Mouse (Mus musculus) liver, adult (tissue): ENCODE measurements around the gene Gimap3.
A peak's percentile ranks its signal among the peaks of the same experiment; 100 is the strongest.

ENCODE experiments used
- GATA4 ChIP-seq: IDR thresholded peaks from 2 replicates; pipeline ENCODE4 v1.6.1; 2014; ENCODE audit warnings: mild to moderate bottlenecking, low read length; ENCODE audit not compliant: insufficient replicate concordance

Gimap3 gene

GRCm38 (mm10) chr6:48770696-48771095, at the start of gene Gimap3:
Gimap3 (minus strand) TSS chr6:48770851.
- TF ChIP-seq GATA4 = no peak

- TF ChIP-seq GATA4 = no peak
These were observed 47.2 kb upstream of the Gimap3 start for GRCm38 (mm10) chr6:48817815-48818214.

- no peak for TF ChIP-seq GATA4
These were observed 44.4 kb upstream of the Gimap3 start for GRCm38 (mm10) chr6:48815013-48815412.

GRCm38 (mm10) chr6:48809494-48810219, 39.0 kb upstream of the Gimap3 start:
- TF ChIP-seq GATA4 = no peak

- no peak for TF ChIP-seq GATA4
These were observed 36.1 kb upstream of the Gimap3 start for GRCm38 (mm10) chr6:48806746-48807145.

- no peak for TF ChIP-seq GATA4
These were observed 33.7 kb upstream of the Gimap3 start for GRCm38 (mm10) chr6:48804346-48804745.

GRCm38 (mm10) chr6:48803406-48804051, 32.9 kb upstream of the Gimap3 start:
- TF ChIP-seq GATA4 = no peak

GRCm38 (mm10) chr6:48801897-48802296, 31.2 kb upstream of the Gimap3 start:
- no peak for TF ChIP-seq GATA4

GRCm38 (mm10) chr6:48787867-48788266, 17.2 kb upstream of the Gimap3 start:
- TF ChIP-seq GATA4 = no peak

GRCm38 (mm10) chr6:48785601-48786000, 14.9 kb upstream of the Gimap3 start:
- peak; percentile 53; the same call in 1 of the 2 replicates for TF ChIP-seq GATA4

- TF ChIP-seq GATA4 = peak; percentile 68; the same call in 1 of the 2 replicates
These were observed 14.5 kb upstream of the Gimap3 start for GRCm38 (mm10) chr6:48785189-48785588.

GRCm38 (mm10) chr6:48784406-48784805, 13.8 kb upstream of the Gimap3 start:
- TF ChIP-seq GATA4 = no peak

GRCm38 (mm10) chr6:48772030-48772429, 1.4 kb upstream of the Gimap3 start:
- no peak for TF ChIP-seq GATA4

GRCm38 (mm10) chr6:48768933-48769332, 1.7 kb downstream of the Gimap3 start:
- TF ChIP-seq GATA4 = no peak

GRCm38 (mm10) chr6:48768178-48768869, 2.3 kb downstream of the Gimap3 start:
- TF ChIP-seq GATA4 = no peak

GRCm38 (mm10) chr6:48764496-48764895, 6.2 kb downstream of the Gimap3 start:
- TF ChIP-seq GATA4 = no peak
